Mouse (Mus musculus) neural tube, embryonic 13.5 days (tissue): ENCODE data around the gene Dffa. TPM values are rescaled to one million over a fixed set of nuclear protein-coding genes. Genes with fewer than 3 reads are reported as not detected.
A peak's percentile ranks its signal among the peaks of the same experiment; 100 is the strongest.

ENCODE experiments used
- ATAC-seq: fragments of 200-750 bp; cut with Nextera tagmentation; 2 replicates; pipeline ENCODE4 v1.8.0; 2017; ENCODE audit warnings: low read depth, mild to moderate bottlenecking, moderate TSS enrichment, moderate library complexity
- H3K27ac ChIP-seq: fragments of 300-500 bp; sonication (generic); replicated peaks from 2 replicates; pipeline ENCODE4 v1.5.1; 2015; ENCODE audit warnings: moderate library complexity, mild to moderate bottlenecking, inconsistent platforms
- H3K27me3 ChIP-seq: fragments of 300-500 bp; sonication (generic); 2 replicates; pipeline ENCODE4 v1.6.1; 2015; ENCODE audit warnings: mild to moderate bottlenecking, inconsistent platforms
- H3K36me3 ChIP-seq: fragments of 300-500 bp; sonication (generic); 2 replicates; pipeline ENCODE4 v1.6.1; 2015; ENCODE audit warnings: mild to moderate bottlenecking, inconsistent platforms
- H3K4me1 ChIP-seq: fragments of 300-500 bp; sonication (generic); replicated peaks from 2 replicates; pipeline ENCODE4 v1.6.1; 2015; ENCODE audit warnings: inconsistent platforms
- H3K4me2 ChIP-seq: fragments of 300-500 bp; sonication (generic); 2 replicates; pipeline ENCODE4 v1.6.1; 2015; ENCODE audit warnings: inconsistent platforms, mild to moderate bottlenecking, moderate library complexity
- H3K4me3 ChIP-seq: fragments of 300-500 bp; sonication (generic); 2 replicates; pipeline ENCODE4 v1.5.1; 2015; ENCODE audit warnings: mild to moderate bottlenecking, inconsistent platforms
- H3K9ac ChIP-seq: fragments of 300-500 bp; sonication (generic); 2 replicates; pipeline ENCODE4 v1.6.1; 2015; ENCODE audit warnings: moderate library complexity, mild to moderate bottlenecking, inconsistent platforms
- H3K9me3 ChIP-seq: fragments of 300-500 bp; sonication (generic); 2 replicates; pipeline ENCODE4 v1.6.1; 2016; ENCODE audit warnings: inconsistent platforms
- WGBS: fragments of 180-500 bp; shearing (Covaris S2); methylation state at CpG from one replicate; pipeline ENCODE4 v1.1.7; 2015; 5-methylcytosine and 5-hydroxymethylcytosine counted together
- polyA plus RNA-seq: library from polyadenylated mRNA; unstranded; fragments of >200 nt; fragmentation: Nextera tagmentation; extraction: Ambion mirVana; gene quantifications from 2 replicates; pipeline ENCODE4 v1.2.1, GENCODE M21; 2015

The Dffa gene
- 32.8 and 35.6 TPM in 2 replicates for polyA plus RNA-seq

DNA sequence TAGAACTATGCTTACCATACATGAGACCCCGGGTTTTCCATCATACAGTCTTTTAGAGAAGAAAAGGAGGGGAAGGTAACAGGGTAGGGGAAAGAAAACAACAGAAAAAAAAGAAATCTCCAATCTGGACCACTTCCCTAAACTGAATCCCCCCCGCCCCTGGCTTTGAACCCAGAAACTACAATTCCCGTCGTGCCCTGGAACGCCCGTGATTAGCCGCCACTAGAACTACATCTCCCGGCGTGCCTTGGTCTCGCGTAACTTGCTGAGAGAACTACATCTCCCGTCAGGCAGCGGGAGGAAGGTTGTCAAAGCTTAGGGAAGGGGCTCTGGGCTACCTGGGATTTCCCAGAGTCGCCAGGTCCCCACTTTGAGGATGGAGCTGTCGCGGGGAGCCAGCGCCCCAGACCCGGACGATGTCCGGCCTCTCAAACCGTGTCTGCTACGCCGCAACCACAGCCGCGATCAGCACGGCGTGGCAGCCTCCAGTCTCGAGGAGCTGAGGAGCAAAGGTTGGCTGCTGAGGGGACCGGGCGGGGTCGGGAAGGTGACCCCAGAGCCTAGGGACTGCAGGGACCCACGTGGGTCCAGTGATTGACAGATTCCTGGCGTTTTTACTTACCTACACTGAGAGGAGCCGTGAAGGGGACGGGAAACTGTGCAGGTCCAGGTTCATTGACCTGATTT, at the start of gene Dffa:
Gene Dffa, plus strand, starts transcription at position 272 of the 687 bp plus-strand sequence.
- no peaks in the 10 kb centered on the region; the same call in 1 of the 2 replicates for H3K27me3 ChIP-seq
- peak; percentile 88 for ATAC-seq
- peaks cover 17% of the 10 kb centered on the region for H3K4me1 ChIP-seq
- WGBS: 1% methylated on average over 35 of the region's 35 CpGs
- H3K4me3 ChIP-seq: peak within 1 kb of the TSS; percentile 73
- peak within 1 kb of the TSS; percentile 83 for H3K9ac ChIP-seq
- no peak within 1 kb of the TSS for H3K27ac ChIP-seq
- no peaks in the 10 kb centered on the region for H3K9me3 ChIP-seq
- H3K4me2 ChIP-seq: peak within 1 kb of the TSS; percentile 93
- H3K36me3 ChIP-seq: peaks cover 30% of the 10 kb centered on the region

DNA sequence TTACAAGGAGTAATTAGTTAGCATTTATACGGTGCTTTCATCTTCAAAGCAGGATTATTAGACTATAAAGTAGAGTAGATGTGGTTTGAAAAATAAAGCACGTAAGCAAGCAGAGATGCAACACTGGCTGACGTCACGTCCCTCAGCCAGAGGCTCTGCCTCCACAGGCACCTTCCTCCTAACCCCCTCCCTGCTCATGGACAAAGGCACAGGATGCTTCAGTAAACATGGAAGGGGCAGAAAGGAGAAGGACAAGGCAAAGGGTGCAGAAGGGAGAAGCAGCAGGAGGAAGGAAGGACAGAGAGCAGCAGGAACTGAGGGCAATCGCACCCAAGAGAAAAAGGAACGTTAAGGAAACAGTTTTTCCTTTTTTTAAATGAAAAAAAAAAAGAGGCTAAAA, 48.1 kb upstream of the Dffa start:
- Histone ChIP-seq H3K9ac (no peak overlapping the region), H3K9me3 (no peaks in the 10 kb centered on the region), H3K27me3 (peaks cover 2% of the 10 kb centered on the region), H3K27ac (no peak overlapping the region), H3K4me2 (no peak overlapping the region), H3K36me3 (no peaks in the 10 kb centered on the region), H3K4me1 (peaks cover 60% of the 10 kb centered on the region), H3K4me3 (no peak overlapping the region)
- WGBS: 60% methylated on average over 6 of the region's 6 CpGs
- no peak for ATAC-seq

DNA sequence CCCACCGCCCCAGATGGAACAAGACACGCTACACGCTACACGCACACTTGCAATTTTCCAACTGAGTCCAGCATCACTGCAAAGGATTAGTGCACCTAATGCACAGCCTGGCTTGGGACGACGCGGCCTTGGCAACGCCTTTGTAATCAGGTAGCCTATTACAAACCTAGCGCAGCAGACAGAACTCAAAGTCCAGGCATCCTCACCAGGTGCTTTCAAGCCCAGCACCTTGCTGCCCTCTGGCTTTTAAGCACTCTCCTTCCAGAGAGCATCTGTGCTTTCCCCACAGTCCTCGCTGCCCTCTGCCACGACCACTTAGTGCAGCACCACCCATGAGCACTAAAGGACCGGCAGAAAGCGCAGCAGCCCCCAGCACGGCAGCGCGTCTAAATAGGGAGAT, 47.0 kb upstream of the Dffa start:
- no peak overlapping the region for H3K4me3 ChIP-seq
- H3K27ac ChIP-seq: peak overlapping the region; percentile 11
- H3K4me1 ChIP-seq: peaks cover 70% of the 10 kb centered on the region
- peak overlapping the region; percentile 43 for H3K9ac ChIP-seq
- 55% methylated on average over 16 of the region's 16 CpGs for WGBS
- ATAC-seq: no peak
- peak overlapping the region; percentile 32 for H3K4me2 ChIP-seq
- no peaks in the 10 kb centered on the region for H3K9me3 ChIP-seq
- H3K27me3 ChIP-seq: no peaks in the 10 kb centered on the region; the same call in 1 of the 2 replicates
- no peaks in the 10 kb centered on the region for H3K36me3 ChIP-seq

DNA sequence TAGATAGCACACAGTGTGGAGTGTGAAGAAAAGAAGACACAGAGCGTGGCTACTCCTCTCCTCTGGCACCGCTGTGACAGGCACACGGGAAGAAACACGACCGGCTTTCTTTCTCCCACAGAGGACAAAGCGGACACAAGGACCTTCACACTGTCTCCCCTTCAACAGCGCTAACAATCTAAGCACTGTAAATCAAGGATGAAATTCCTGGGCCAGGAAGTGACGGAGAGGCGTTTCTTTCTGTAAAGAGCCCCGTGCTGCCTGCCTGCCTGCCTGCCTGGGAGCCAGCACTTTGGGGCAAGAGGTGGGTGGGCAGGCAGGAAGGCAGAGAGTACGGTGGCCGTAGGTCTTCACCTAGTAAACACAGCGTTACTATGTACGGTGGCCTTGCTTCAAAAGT, 46.5 kb upstream of the Dffa start:
- no peaks in the 10 kb centered on the region for H3K36me3 ChIP-seq
- peak overlapping the region; percentile 43 for H3K9ac ChIP-seq
- WGBS: 11% methylated on average over 14 of the region's 14 CpGs
- no peak overlapping the region for H3K4me3 ChIP-seq
- peak overlapping the region; percentile 32 for H3K4me2 ChIP-seq
- no peak for ATAC-seq
- H3K4me1 ChIP-seq: peaks cover 75% of the 10 kb centered on the region
- H3K27me3 ChIP-seq: no peaks in the 10 kb centered on the region
- H3K27ac ChIP-seq: peak overlapping the region; percentile 11
- H3K9me3 ChIP-seq: no peaks in the 10 kb centered on the region

DNA sequence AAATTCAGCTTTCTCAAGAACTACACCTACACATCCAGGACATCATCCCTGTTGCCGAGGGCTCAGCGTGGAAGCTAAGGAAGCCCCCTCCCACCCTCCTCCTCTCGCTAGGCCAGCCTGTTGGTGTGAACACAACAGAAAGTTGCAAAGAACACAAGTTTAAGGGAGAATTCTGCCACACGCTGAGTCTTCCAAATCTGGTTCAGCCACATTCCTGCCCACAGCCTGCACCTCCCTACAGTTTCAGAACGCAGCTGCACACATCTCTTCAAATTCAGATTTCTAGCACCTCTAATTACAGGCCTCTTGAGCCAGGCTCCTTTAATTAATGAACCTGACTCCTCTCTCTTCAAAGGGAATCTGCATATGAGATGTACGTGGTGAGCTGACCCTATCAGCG, 45.6 kb upstream of the Dffa start:
- H3K27me3 ChIP-seq: no peaks in the 10 kb centered on the region
- H3K4me1 ChIP-seq: peaks cover 83% of the 10 kb centered on the region
- H3K36me3 ChIP-seq: no peaks in the 10 kb centered on the region
- WGBS: 38% methylated on average over 7 of the region's 7 CpGs
- no peak for ATAC-seq
- no peak overlapping the region for H3K4me2 ChIP-seq
- H3K4me3 ChIP-seq: no peak overlapping the region
- H3K9me3 ChIP-seq: no peaks in the 10 kb centered on the region
- H3K9ac ChIP-seq: peak overlapping the region; percentile 52
- peak overlapping the region; percentile 64 for H3K27ac ChIP-seq

DNA sequence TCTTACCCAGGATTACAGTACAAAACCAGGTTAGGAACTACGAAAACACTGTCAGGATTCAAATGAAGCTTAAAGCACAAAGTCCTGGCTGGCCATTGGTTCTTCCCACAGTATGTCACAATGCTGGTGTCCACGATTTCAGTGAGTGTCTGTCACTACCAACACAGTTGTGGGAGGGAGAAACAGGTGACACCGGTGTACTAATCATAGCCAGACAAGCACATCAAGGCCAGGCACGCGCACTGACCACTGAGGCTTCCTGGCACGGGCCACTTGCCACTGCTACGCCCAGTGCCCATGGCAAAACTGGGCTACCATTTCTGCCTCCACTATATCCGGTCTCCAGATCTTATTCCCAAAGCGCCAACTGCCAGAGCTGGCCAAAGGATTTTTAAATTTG, 44.2 kb upstream of the Dffa start:
- Histone ChIP-seq H3K4me3 (no peak overlapping the region), H3K27me3 (no peaks in the 10 kb centered on the region), H3K9ac (no peak overlapping the region), H3K9me3 (no peaks in the 10 kb centered on the region), H3K4me2 (no peak overlapping the region), H3K4me1 (peaks cover 92% of the 10 kb centered on the region), H3K36me3 (no peaks in the 10 kb centered on the region), H3K27ac (0 out of 2 replicates have a peak overlapping the region, but pooled peaks have one; percentile 34)
- no peak for ATAC-seq
- 93% methylated on average over 9 of the region's 9 CpGs for WGBS

DNA sequence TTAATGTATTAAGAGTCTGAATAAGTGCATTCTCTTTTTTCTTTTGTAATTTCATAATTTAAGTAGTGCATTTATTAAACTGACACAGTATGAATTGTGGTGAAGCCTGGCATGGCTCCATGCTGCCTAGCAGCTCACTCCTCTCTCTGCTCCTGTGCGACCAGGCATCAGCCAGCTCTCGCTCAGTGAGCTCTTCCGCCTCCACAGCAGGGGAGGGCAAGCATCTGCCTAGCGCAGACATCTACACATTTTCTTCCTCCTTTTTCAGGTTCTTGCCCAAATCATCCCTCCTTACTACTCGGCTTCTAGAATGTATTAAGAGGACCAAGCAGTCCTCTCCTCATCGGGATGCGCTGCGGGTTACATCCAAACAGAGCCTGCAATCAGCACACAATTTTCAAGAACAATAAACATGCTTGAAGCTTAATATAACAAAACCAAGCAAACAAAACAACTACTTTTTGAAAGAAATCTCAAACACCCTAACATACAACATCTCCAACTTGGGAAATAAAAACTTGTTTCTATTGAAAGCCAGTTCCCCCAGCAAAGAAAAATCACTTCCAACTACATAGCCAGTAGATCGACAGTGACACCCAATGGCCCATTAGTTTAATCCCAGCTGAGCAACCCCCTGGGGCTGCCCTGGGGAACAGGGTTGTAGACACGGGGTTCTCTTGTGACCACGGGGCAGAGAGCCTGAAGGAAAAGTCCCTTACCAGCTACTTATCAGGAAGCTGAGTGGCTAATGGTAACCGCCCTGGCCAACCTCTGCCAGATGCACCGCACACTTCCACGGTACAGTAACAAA, 43.1 kb upstream of the Dffa start:
- H3K9me3 ChIP-seq: no peaks in the 10 kb centered on the region
- H3K4me2 ChIP-seq: peak overlapping the region; percentile 27; the same call in 1 of the 2 replicates
- H3K36me3 ChIP-seq: no peaks in the 10 kb centered on the region
- no peaks in the 10 kb centered on the region for H3K27me3 ChIP-seq
- ATAC-seq: no peak
- peak overlapping the region; percentile 38; the same call in 1 of the 2 replicates for H3K9ac ChIP-seq
- H3K4me3 ChIP-seq: no peak overlapping the region
- H3K4me1 ChIP-seq: peaks cover 89% of the 10 kb centered on the region
- WGBS: 35% methylated on average over 14 of the region's 14 CpGs
- peak overlapping the region; percentile 83 for H3K27ac ChIP-seq

DNA sequence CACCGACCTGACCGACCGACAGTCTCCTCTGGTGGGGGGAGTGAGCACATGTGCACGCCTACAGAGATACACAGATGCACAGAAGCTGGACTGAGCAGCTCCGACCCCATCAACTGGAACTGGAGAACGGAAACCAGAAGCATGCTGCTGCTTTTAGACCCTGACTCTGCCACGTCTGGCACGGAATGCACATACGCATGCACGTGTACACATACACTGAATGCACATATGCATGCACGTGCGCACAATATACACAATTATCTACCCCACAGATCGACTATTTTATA, 42.6 kb upstream of the Dffa start:
- Histone ChIP-seq H3K36me3 (no peaks in the 10 kb centered on the region), H3K4me3 (no peak overlapping the region), H3K4me1 (peaks cover 83% of the 10 kb centered on the region), H3K9me3 (no peaks in the 10 kb centered on the region), H3K4me2 (peak overlapping the region; percentile 27; the same call in 1 of the 2 replicates), H3K9ac (peak overlapping the region; percentile 38; the same call in 1 of the 2 replicates), H3K27me3 (no peaks in the 10 kb centered on the region), H3K27ac (peak overlapping the region; percentile 83)
- 51% methylated on average over 13 of the region's 13 CpGs for WGBS
- ATAC-seq: no peak; the same call in 1 of the 2 replicates

DNA sequence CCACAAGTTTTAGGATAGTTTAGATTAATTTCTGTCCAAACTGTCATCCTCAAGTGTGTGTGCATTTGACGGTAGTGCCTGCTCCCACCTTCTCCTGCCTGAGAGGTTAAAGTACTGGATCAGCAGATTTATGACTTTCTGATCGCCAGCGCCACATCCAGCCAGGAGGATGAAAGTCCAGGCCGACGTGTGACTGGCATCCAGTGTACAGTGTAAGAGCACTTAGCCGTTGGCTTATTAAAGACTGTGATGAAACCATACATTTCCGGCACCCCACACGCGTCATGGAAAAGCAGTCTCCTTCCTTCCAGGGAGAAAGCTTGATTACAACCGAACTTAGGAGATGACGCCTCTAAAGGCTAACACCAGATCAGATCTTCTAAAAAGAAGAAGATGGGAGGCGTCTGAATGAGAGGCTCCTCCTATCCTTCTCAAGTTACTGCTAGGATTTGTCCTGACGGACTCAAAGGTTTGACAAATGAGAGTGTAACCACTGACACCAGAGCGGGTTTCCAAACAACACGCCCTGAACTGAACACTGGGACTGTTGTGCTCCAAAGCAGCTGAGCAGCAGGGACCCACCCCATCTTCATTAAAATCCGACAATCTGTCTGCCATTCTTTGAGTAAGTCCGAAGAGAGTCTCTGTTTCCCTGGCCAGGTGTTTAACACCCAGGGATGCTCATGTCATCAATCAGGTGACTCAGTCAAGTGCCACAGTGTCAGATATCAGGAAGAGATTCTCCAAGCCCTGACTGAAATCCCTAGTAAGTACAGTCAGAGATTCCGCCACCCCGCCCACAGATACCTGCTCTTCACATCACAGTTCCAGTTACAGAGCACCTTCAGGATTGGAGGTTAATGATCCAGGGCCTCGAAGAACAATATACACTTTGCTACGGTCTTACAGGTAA, 41.3 kb upstream of the Dffa start:
- H3K9me3 ChIP-seq: no peaks in the 10 kb centered on the region
- H3K27me3 ChIP-seq: no peaks in the 10 kb centered on the region
- H3K27ac ChIP-seq: peak overlapping the region; percentile 63
- peaks cover 79% of the 10 kb centered on the region for H3K4me1 ChIP-seq
- no peak overlapping the region for H3K4me3 ChIP-seq
- H3K36me3 ChIP-seq: no peaks in the 10 kb centered on the region
- 47% methylated on average over 21 of the region's 21 CpGs for WGBS
- peak overlapping the region; percentile 31; the same call in 1 of the 2 replicates for H3K9ac ChIP-seq
- no peak overlapping the region for H3K4me2 ChIP-seq
- no peak for ATAC-seq

DNA sequence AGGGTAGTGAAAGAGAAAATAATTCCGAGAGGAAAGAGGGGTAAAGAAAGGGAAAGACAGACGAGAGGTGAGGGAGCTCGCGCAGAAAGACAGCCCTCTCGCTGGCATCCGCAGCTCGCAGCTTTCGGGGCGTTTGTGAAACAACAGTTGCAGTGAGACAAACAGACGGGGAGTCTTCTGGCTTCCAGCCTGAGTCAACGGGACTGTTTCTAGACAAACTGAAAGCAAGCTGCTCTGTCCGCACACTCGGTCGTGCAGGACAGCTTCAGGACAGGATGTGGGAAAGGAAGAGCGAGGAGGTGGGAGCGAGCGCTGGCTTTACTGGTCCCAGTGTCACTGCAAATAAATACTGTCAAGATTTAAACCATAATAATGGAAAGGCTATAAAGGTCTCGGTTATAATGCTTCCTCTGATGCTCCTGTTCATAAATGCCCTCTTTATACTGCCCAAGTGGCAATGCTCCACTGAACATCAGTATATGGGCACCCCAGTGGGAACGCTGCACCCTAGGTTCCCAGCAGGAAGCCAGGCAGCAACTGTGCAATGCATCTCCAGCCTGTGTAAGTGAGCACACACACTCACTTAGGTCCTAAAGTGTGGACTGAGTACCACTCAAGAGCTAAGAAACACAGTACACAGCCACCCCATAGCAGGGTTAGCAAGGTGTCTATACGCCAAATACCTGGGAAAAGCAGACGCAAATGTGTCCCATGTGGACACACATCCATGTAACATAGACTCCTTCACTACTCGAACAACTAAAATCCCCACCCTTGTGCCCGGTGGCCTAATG, 39.7 kb upstream of the Dffa start:
- no peaks in the 10 kb centered on the region for H3K36me3 ChIP-seq
- no peak overlapping the region for H3K4me2 ChIP-seq
- no peak for ATAC-seq
- H3K9me3 ChIP-seq: no peaks in the 10 kb centered on the region
- WGBS: 81% methylated on average over 23 of the region's 23 CpGs
- peaks cover 68% of the 10 kb centered on the region for H3K4me1 ChIP-seq
- H3K4me3 ChIP-seq: no peak overlapping the region
- H3K27ac ChIP-seq: 0 out of 2 replicates have a peak overlapping the region, but pooled peaks have one; percentile 2
- H3K9ac ChIP-seq: 0 out of 2 replicates have a peak overlapping the region, but pooled peaks have one; percentile 12
- no peaks in the 10 kb centered on the region for H3K27me3 ChIP-seq
